Mouse (Mus musculus): ENCODE measurements around the gene Cnpy4.
"Not testable (repeated sequence)": the region's sequence is repeated elsewhere in the genome, so short reads cannot be mapped to it uniquely, and the experiment has no call there.

Gene Cnpy4

GRCm38 (mm10) chr5:138202086-138202485 is 14.8 kb downstream of the Cnpy4 start:
- DNase-seq (ENCODE audit: low read depth, low spot score), result no peak

DNA sequence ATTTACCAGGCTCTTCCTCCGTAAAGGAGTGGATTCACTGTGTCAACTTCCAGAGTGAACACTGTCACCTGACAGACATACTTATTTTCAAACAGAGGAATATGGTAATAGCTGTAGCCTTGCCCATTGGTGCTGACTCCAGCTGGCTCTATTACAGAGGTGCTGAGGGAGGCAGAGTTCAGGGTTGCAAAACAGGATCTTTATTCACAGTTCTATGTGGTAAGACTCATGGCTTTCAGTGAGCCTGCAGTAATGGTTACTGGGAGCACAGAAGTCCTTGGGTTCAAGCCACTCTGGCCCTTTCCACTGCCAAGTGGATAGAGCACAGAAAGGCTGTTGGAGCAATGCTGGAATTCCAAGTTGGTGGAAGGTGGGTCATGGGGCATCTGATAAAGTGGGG is 20.0 kb downstream of the Cnpy4 start:
- no peak for DNase-seq (ENCODE audit: low read depth, low spot score)

- no peak for DNase-seq (ENCODE audit: low read depth, low spot score)
These were observed 20.6 kb downstream of the Cnpy4 start for GRCm38 (mm10) chr5:138207873-138208272.

- not testable (repeated sequence) for DNase-seq (ENCODE audit: low read depth, low spot score)
These were observed 29.3 kb downstream of the Cnpy4 start for GRCm38 (mm10) chr5:138216632-138217031.

DNA sequence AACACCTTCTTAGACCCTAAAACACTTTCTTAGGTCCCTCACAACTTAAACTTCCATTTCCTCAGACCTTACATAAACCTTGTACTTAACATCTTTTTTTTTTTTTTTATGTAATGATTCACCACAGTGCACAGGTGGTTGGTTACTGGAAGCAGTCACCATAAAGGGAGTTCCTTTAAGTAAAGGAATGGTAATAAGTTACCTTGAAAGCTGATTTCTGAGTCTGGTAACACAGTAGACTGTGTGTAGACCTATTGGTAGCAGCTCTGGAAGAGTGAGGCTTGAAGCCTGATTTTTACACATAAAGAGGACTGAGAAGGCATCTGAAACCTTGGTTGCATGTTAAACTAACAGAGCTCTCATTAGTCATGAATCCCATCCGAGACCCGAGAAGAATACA is 32.6 kb downstream of the Cnpy4 start:
- DNase-seq (ENCODE audit: low read depth, low spot score), result no peak

DNA sequence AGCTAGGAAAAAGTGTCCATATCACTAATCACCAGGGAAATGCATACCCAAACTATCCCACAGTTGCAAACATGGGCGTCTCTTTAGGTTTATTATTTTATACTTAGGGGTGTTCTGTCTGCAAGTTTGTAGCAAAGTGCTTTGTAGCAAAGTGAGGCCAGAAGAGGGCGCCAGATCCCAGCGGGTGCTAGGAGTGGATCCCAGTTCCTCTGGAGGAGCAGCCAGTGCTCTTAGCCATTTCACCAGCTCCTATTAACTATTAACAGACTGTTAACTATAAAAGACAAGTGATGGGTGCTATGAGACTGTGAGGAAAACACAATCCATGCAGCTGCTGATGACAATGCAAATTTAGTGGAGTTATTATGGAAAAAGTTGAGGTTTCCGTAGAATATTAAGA is 34.8 kb downstream of the Cnpy4 start:
- peak; percentile 61 for DNase-seq (ENCODE audit: low read depth, low spot score)

- no peak for DNase-seq (ENCODE audit: low read depth, low spot score)
These were observed 36.0 kb downstream of the Cnpy4 start for GRCm38 (mm10) chr5:138223287-138223686.

GRCm38 (mm10) chr5:138225700-138226099 is 38.4 kb downstream of the Cnpy4 start, which contains the start of gene Nxpe5:
Nxpe5 (plus strand) TSS chr5:138225898.
- DNase-seq (ENCODE audit: low read depth, low spot score), result no peak

- no peak for DNase-seq (ENCODE audit: low read depth, low spot score)
These were observed 39.2 kb downstream of the Cnpy4 start for GRCm38 (mm10) chr5:138226491-138226890.

- DNase-seq (ENCODE audit: low read depth, low spot score), result no peak
These were observed 40.1 kb downstream of the Cnpy4 start for GRCm38 (mm10) chr5:138227367-138227766.

GRCm38 (mm10) chr5:138228026-138228425 is 40.7 kb downstream of the Cnpy4 start:
- DNase-seq (ENCODE audit: low read depth, low spot score), result no peak

DNA sequence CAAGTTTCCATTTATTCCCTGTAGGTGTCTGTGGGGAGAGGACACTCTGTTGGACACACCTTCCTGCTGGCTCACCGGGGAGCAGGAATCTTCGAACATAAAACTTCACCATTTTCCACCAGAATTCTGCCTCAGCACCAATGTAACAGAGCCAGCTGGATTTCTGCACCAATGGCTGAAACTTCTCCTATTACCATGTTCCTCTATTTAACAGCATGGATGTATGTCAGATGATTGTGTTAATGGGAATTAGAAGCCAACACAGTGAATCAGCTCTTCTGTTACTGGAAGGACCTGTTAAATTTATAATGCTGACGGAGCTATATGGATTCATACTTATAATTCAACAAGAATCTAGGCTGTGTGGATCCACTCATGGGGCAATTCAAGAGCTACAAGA is 42.2 kb downstream of the Cnpy4 start:
- no peak for DNase-seq (ENCODE audit: low read depth, low spot score)

GRCm38 (mm10) chr5:138233778-138234177 is 46.5 kb downstream of the Cnpy4 start:
- DNase-seq (ENCODE audit: low read depth, low spot score), result no peak

DNA sequence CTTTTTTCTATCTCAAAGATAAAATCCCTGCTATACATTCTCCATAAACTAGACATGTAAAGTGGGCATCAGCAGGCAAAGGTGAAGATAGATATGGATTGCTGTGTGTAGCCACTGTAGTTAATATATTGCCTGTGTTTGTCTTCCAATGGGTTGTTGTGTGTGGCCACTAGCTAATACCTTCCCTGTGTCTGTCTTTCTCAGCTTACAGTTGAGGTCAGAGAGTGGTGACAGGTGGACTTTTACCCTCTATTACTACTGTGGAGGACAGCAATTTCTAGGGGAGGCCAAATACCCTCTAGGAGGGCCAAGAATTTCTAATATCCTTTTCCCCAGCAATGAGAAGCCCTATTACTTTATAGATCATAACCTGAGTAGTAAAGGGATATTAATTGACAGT is 46.9 kb downstream of the Cnpy4 start:
- no peak for DNase-seq (ENCODE audit: low read depth, low spot score)

DNA sequence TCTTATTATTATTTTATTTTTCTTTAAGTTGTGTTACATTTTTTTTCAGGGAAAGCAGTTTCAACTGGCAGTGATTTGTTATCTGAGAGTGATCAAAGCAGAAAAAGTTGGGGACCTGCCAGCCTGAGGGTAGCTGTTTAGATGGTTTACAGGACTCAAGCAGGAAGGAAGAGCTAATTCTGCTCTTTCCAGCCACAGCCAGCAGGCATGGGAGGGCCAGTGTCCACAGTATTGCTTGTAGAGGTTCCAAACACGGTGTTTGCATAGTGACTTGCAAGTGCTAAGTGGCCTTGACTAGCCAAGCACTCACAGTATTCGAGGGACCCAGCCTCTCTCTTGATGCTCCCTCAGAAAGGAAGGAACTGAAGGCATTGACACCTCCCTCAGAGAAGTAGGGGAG is 54.2 kb downstream of the Cnpy4 start:
- no peak for DNase-seq (ENCODE audit: low read depth, low spot score)

Measured in forelimb bud, embryonic 11.5 days (tissue).